Mouse (Mus musculus) lung, embryonic 16.5 days (tissue): ENCODE data around the gene Eid2. TPM values are rescaled to one million over a fixed set of nuclear protein-coding genes. Genes with fewer than 3 reads are reported as not detected.
"Not testable (repeated sequence)": the region's sequence is repeated elsewhere in the genome, so short reads cannot be mapped to it uniquely, and the experiment has no call there.

ENCODE experiments used
- ATAC-seq: fragments of 200-750 bp; cut with Nextera tagmentation; 2 replicates; pipeline ENCODE4 v1.8.0; 2017; ENCODE audit warnings: low read depth, mild to moderate bottlenecking, moderate library complexity
- H3K27ac ChIP-seq: fragments of 300-500 bp; sonication (generic); 2 replicates; pipeline ENCODE4 v1.5.1; 2014; ENCODE audit warnings: mild to moderate bottlenecking, control low read depth, low read length
- H3K27me3 ChIP-seq: fragments of 300-500 bp; sonication (generic); 2 replicates; pipeline ENCODE4 v1.6.1; 2014; ENCODE audit warnings: low read depth, low read length, mixed read lengths; ENCODE audit not compliant: control insufficient read depth, insufficient read depth
- H3K36me3 ChIP-seq: fragments of 300-500 bp; sonication (generic); 2 replicates; pipeline ENCODE4 v1.6.1; 2014; ENCODE audit warnings: low read length; ENCODE audit not compliant: control insufficient read depth, insufficient read depth
- H3K4me1 ChIP-seq: fragments of 300-500 bp; sonication (generic); replicated peaks from 2 replicates; pipeline ENCODE4 v1.6.1; 2014; ENCODE audit warnings: low read length, mixed read lengths; ENCODE audit not compliant: control insufficient read depth, insufficient read depth
- H3K4me2 ChIP-seq: fragments of 300-500 bp; sonication (generic); 2 replicates; pipeline ENCODE4 v1.6.1; 2014; ENCODE audit warnings: low read depth, low read length, control low read depth
- H3K4me3 ChIP-seq: fragments of 300-500 bp; sonication (generic); 2 replicates; pipeline ENCODE4 v1.5.1; 2014; ENCODE audit warnings: mild to moderate bottlenecking, low read length, control low read depth
- H3K9ac ChIP-seq: fragments of 300-500 bp; sonication (generic); 2 replicates; pipeline ENCODE4 v1.6.1; 2014; ENCODE audit warnings: low read length, control low read depth
- H3K9me3 ChIP-seq: fragments of 300-500 bp; sonication (generic); 2 replicates; pipeline ENCODE4 v1.6.1; 2016; ENCODE audit warnings: low read length; ENCODE audit not compliant: control insufficient read depth
- WGBS: fragments of 180-500 bp; shearing (Covaris S2); extraction: QIAGEN DNeasy Blood & Tissue Kit; methylation state at CpG from one replicate; pipeline ENCODE4 v1.1.7; 2014; 5-methylcytosine and 5-hydroxymethylcytosine counted together
- polyA plus RNA-seq: library from polyadenylated mRNA; unstranded; fragments of >200 nt; fragmentation: Nextera tagmentation; extraction: Ambion mirVana; gene quantifications from 2 replicates; pipeline ENCODE4 v1.2.1, GENCODE M21; 2015

Eid2 gene
- polyA plus RNA-seq: 1.2 and 1.9 TPM in 2 replicates

- Histone ChIP-seq H3K4me3 (peak within 1 kb of the TSS; percentile 86), H3K9ac (peak within 1 kb of the TSS; percentile 98), H3K27me3 (no peaks in the 10 kb centered on the region), H3K4me2 (peak within 1 kb of the TSS; percentile 81), H3K9me3 (no peaks in the 10 kb centered on the region), H3K36me3 (0 out of 2 replicates have a peak, but pooled peaks cover 2% of the 10 kb centered on the region), H3K27ac (peak within 1 kb of the TSS; percentile 68), H3K4me1 (peaks cover 10% of the 10 kb centered on the region)
- ATAC-seq: peak; percentile 93
- 6% methylated on average over 56 of the region's 57 CpGs for WGBS
These were observed at the start of gene Eid2 for GRCm38 (mm10) chr7:28267129-28268041. Gene Eid2 (plus strand): TSS chr7:28267881.

DNA sequence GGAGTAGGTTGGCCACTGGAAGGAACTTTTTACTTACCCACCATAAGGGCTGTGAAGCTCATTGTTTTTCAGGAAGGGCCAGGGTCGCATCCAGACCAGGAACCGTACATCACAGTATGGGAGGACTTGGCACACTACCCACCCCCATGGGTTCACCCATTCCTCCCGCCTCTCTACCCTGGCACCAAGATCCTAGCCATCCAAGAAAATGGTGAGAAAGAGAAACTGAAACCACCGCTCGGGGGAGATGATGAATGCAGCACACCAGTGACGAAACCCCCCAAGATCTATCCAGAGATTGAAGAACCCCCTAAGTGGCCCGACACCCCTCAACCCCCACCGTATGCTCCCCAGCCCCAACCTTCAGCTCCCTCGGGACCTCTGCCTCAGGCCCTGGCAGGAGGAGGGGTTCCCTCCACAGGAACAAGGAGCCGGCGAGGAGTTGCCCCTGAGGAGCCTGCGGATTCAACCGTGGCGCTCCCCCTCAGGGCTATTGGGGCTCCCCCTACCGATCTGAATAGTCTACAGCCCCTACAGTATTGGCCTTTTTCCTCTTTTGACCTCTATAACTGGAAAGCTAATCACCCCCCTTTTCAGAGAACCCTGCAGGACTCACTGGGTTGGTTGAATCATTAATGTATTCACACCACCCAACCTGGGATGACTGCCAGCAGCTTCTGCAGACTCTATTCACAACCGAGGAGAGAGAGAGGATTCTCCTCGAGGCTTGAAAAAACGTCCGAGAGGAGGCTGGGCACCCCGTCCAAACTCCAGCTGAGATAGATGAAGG lies 48.5 kb upstream of the Eid2 start:
- not testable (repeated sequence) for H3K27me3 ChIP-seq, H3K4me2 ChIP-seq, H3K9ac ChIP-seq, H3K27ac ChIP-seq, ATAC-seq, H3K4me3 ChIP-seq, H3K4me1 ChIP-seq, H3K9me3 ChIP-seq, H3K36me3 ChIP-seq
- 82% methylated on average over 20 of the region's 20 CpGs for WGBS

- 75% methylated on average over 4 of the region's 4 CpGs for WGBS
- H3K27ac ChIP-seq, H3K9ac ChIP-seq, H3K9me3 ChIP-seq, H3K36me3 ChIP-seq, ATAC-seq, H3K4me2 ChIP-seq, H3K4me3 ChIP-seq, H3K4me1 ChIP-seq, H3K27me3 ChIP-seq: not testable (repeated sequence)
These were observed 40.8 kb upstream of the Eid2 start for GRCm38 (mm10) chr7:28226836-28227235.

- H3K4me2 ChIP-seq, H3K36me3 ChIP-seq, H3K9ac ChIP-seq, H3K4me3 ChIP-seq, H3K27me3 ChIP-seq, H3K4me1 ChIP-seq, ATAC-seq, H3K27ac ChIP-seq, H3K9me3 ChIP-seq: not testable (repeated sequence)
- WGBS: 90% methylated on average over 4 of the region's 4 CpGs
These were observed 40.3 kb upstream of the Eid2 start for GRCm38 (mm10) chr7:28227421-28227820.

- H3K4me3 ChIP-seq, H3K4me2 ChIP-seq, ATAC-seq, H3K9me3 ChIP-seq, H3K36me3 ChIP-seq, H3K9ac ChIP-seq, H3K27me3 ChIP-seq, H3K27ac ChIP-seq, H3K4me1 ChIP-seq: not testable (repeated sequence)
- WGBS: 64% methylated on average over 2 of the region's 2 CpGs
These were observed 23.7 kb upstream of the Eid2 start for GRCm38 (mm10) chr7:28243943-28244342.

DNA sequence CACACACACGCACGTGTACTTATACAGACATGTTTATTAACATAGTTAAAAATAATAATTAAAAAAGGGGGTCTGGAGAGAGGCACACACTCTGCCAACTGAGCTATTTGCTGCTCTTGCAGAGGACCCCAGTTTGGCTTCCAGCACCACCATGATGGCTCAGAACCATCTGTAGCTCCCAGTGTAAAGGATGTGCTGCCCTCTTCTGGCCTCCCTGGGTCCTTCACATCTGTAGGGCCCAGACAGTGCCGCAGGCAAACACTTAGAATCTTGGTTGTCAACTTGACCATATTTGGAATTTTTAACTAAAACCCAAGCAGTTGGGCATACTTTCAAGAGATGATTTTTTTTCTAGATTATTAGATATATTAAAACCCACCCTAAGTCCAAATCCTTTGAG lies 18.7 kb upstream of the Eid2 start:
- no peak for ATAC-seq
- Histone ChIP-seq H3K4me2 (no peak overlapping the region), H3K27me3 (no peaks in the 10 kb centered on the region), H3K9me3 (peaks cover 4% of the 10 kb centered on the region), H3K9ac (no peak overlapping the region), H3K4me3 (no peak overlapping the region), H3K4me1 (no peaks in the 10 kb centered on the region), H3K36me3 (no peaks in the 10 kb centered on the region), H3K27ac (no peak overlapping the region)
- WGBS: 81% methylated on average over 3 of the region's 3 CpGs

DNA sequence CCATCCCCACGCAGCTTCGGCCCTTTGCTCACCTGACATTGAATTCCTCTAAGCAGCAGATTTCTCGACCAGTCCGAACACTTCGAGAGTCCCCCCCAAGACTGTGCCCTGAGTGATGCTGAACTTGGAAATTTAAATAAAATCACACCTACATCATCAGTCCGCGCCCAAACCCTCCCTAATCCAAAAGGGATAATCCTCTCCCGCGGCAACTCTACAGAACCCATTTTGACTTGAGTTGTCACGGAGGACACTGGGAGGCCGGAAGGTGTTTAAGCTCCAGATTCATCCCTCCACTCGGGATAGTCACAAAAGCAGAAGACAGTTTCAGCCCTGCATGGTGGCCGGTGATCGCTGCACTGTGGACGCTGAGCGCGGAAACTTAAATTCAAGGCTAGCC lies 15.7 kb upstream of the Eid2 start:
- ATAC-seq: no peak
- Histone ChIP-seq H3K4me3 (no peak overlapping the region), H3K4me1 (no peaks in the 10 kb centered on the region), H3K9ac (no peak overlapping the region), H3K4me2 (no peak overlapping the region), H3K9me3 (peaks cover 4% of the 10 kb centered on the region), H3K27me3 (no peaks in the 10 kb centered on the region), H3K27ac (no peak overlapping the region), H3K36me3 (no peaks in the 10 kb centered on the region)
- 86% methylated on average over 17 of the region's 17 CpGs for WGBS

DNA sequence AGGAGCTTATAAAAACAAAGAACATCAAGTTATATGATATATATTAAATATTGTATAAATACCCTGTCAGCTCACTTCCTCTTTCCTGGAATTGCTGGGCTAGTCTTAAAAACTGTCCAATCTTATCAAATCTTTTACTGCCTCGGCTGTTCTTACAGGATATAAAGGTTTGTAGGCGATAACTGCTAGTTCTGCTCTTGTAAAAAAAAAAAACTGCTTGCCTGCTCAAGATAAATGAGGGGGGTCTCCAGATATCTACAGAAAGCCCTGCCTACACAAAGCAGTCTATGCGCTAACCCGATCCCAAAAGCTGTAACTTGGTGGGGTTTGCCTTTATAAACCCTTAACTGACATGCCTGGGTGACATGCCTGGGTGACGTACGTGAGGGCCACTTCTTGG lies 13.1 kb upstream of the Eid2 start:
- 80% methylated on average over 6 of the region's 6 CpGs for WGBS

DNA sequence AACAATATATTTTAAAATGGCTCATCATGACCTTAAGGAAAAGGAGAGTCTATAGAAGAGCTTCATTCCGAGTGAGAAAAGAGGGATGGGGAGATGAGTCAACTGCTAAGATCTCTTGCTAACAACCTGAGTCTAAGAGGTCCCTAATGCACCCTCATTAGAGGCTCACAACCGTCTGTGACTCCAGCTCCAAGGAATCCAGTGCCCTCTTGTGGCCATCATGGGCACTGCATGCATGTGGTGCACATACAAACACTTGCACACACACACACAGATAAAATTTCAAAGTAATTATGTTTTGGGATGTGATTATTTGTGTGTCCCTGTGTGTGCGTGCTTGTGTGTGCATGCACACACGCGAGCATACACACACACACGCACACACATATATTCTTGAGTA lies 12.2 kb upstream of the Eid2 start:
- Histone ChIP-seq H3K9me3 (no peaks in the 10 kb centered on the region), H3K4me2 (no peak overlapping the region), H3K27me3 (no peaks in the 10 kb centered on the region), H3K27ac (no peak overlapping the region), H3K4me1 (no peaks in the 10 kb centered on the region), H3K9ac (no peak overlapping the region), H3K4me3 (no peak overlapping the region), H3K36me3 (no peaks in the 10 kb centered on the region)
- 85% methylated on average over 6 of the region's 6 CpGs for WGBS
- no peak for ATAC-seq

More for the DNA sequence above, 13.1 kb upstream of the Eid2 start:
- Histone ChIP-seq H3K4me1 (no peaks in the 10 kb centered on the region), H3K36me3 (no peaks in the 10 kb centered on the region), H3K4me2 (no peak overlapping the region), H3K4me3 (no peak overlapping the region), H3K27ac (no peak overlapping the region), H3K9ac (no peak overlapping the region), H3K9me3 (no peaks in the 10 kb centered on the region), H3K27me3 (no peaks in the 10 kb centered on the region)
- ATAC-seq: no peak
